Mouse (Mus musculus) lung, postnatal 0 days (tissue): ENCODE measurements at regions not wholly inside any gene's neighbourhood (a gene's known extent, or its start where the extent isn't known, plus 50 kb on each side); places are given as distances from the start of the nearest gene placed in this dataset.
"Not testable (repeated sequence)": the region's sequence is repeated elsewhere in the genome, so short reads cannot be mapped to it uniquely, and the experiment has no call there.

Experiments
- CTCF ChIP-seq: IDR thresholded peaks from 2 replicates; pipeline ENCODE4 v1.5.1; 2016; ENCODE audit warnings: antibody characterized with exemption, mild to moderate bottlenecking
- EP300 ChIP-seq: IDR thresholded peaks from 2 replicates; pipeline ENCODE4 v1.6.1; 2016; ENCODE audit warnings: antibody characterized with exemption, mild to moderate bottlenecking, control low read depth

- TF ChIP-seq EP300, CTCF: not testable (repeated sequence)
These were observed 84.2 kb upstream of the Ndn start for GRCm38 (mm10) chr7:62262174-62262573.
